Mouse (Mus musculus) 3134 (cell line): Measurements from ENCODE around the gene Prr18.
A peak's percentile ranks its signal among the peaks of the same experiment; 100 is the strongest.

ENCODE experiments used
- DNase-seq: peaks from one replicate; pipeline ENCODE4 v3.0.0-alpha.2; 2011; ENCODE audit warnings: low spot score; ENCODE audit not compliant: insufficient read length; ENCODE audit errors: extremely low read depth

The Prr18 gene

GRCm38 (mm10) chr17:8340407-8341359, 3.4 kb downstream of the Prr18 start:
- no peak for DNase-seq

GRCm38 (mm10) chr17:8341360-8341963, 4.2 kb downstream of the Prr18 start:
- no peak for DNase-seq

- no peak for DNase-seq
Measured at GRCm38 (mm10) chr17:8342706-8343105, 5.4 kb downstream of the Prr18 start.

- no peak for DNase-seq
Measured at GRCm38 (mm10) chr17:8343416-8343815, 6.2 kb downstream of the Prr18 start.

- no peak for DNase-seq
Measured at GRCm38 (mm10) chr17:8347765-8348285, 10.6 kb downstream of the Prr18 start.

GRCm38 (mm10) chr17:8348941-8349340, 11.7 kb downstream of the Prr18 start:
- no peak for DNase-seq

- no peak for DNase-seq
Measured at GRCm38 (mm10) chr17:8351088-8351487, 13.8 kb downstream of the Prr18 start.

- DNase-seq: no peak
Measured at GRCm38 (mm10) chr17:8355692-8356091, 18.4 kb downstream of the Prr18 start, which contains the start of gene T2. Gene T2, plus strand, starts transcription at chr17:8355992.

- DNase-seq: no peak
Measured at GRCm38 (mm10) chr17:8357498-8357897, 20.2 kb downstream of the Prr18 start.

- DNase-seq: no peak
Measured at GRCm38 (mm10) chr17:8360876-8361275, 23.6 kb downstream of the Prr18 start.

GRCm38 (mm10) chr17:8361281-8362103, 24.2 kb downstream of the Prr18 start:
- no peak for DNase-seq

GRCm38 (mm10) chr17:8367514-8368480, 30.5 kb downstream of the Prr18 start:
- DNase-seq: no peak

- no peak for DNase-seq
Measured at GRCm38 (mm10) chr17:8368570-8368969, 31.3 kb downstream of the Prr18 start.

- DNase-seq: no peak
Measured at GRCm38 (mm10) chr17:8369171-8369570, 31.9 kb downstream of the Prr18 start.

GRCm38 (mm10) chr17:8370634-8371229, 33.5 kb downstream of the Prr18 start:
- DNase-seq: no peak

- DNase-seq: peak; percentile 65
Measured at GRCm38 (mm10) chr17:8371834-8372233, 34.6 kb downstream of the Prr18 start.

GRCm38 (mm10) chr17:8372286-8373046, 35.2 kb downstream of the Prr18 start:
- peak; percentile 47 for DNase-seq

- no peak for DNase-seq
Measured at GRCm38 (mm10) chr17:8377298-8377697, 40.0 kb downstream of the Prr18 start.
